Mouse (Mus musculus): ENCODE measurements around the gene Erich6.

The Erich6 gene

GRCm38 (mm10) chr3:58636406-58637295 lies at the start of gene Erich6:
Erich6 (minus strand) TSS chr3:58637207.
- peak in 1 of 2 experiments; percentile 10 for DNase-seq (ENCODE audit: low spot score in 2 of 2)

GRCm38 (mm10) chr3:58686206-58686921 lies 49.4 kb upstream of the Erich6 start:
- DNase-seq (ENCODE audit: low spot score in 2 of 2), result no peak

- no peak for DNase-seq (ENCODE audit: low spot score in 2 of 2)
Observed at GRCm38 (mm10) chr3:58685396-58685795, 48.4 kb upstream of the Erich6 start.

GRCm38 (mm10) chr3:58683346-58683745 lies 46.3 kb upstream of the Erich6 start:
- no peak for DNase-seq (ENCODE audit: low spot score in 2 of 2)

GRCm38 (mm10) chr3:58682336-58682735 lies 45.3 kb upstream of the Erich6 start:
- DNase-seq (ENCODE audit: low spot score in 2 of 2), result no peak

GRCm38 (mm10) chr3:58681831-58682230 lies 44.8 kb upstream of the Erich6 start:
- DNase-seq (ENCODE audit: low spot score in 2 of 2), result no peak

GRCm38 (mm10) chr3:58680943-58681637 lies 44.1 kb upstream of the Erich6 start:
- no peak for DNase-seq (ENCODE audit: low spot score in 2 of 2)

- DNase-seq (ENCODE audit: low spot score in 2 of 2), result no peak
Observed at GRCm38 (mm10) chr3:58679996-58680395, 43.0 kb upstream of the Erich6 start.

GRCm38 (mm10) chr3:58678905-58679304 lies 41.9 kb upstream of the Erich6 start:
- no peak for DNase-seq (ENCODE audit: low spot score in 2 of 2)

- DNase-seq (ENCODE audit: low spot score in 2 of 2), result no peak
Observed at GRCm38 (mm10) chr3:58678384-58678783, 41.4 kb upstream of the Erich6 start.

- DNase-seq (ENCODE audit: low spot score in 2 of 2), result no peak
Observed at GRCm38 (mm10) chr3:58677615-58678014, 40.6 kb upstream of the Erich6 start.

GRCm38 (mm10) chr3:58673295-58673694 lies 36.3 kb upstream of the Erich6 start:
- DNase-seq (ENCODE audit: low spot score in 2 of 2), result no peak

GRCm38 (mm10) chr3:58672481-58673183 lies 35.6 kb upstream of the Erich6 start:
- DNase-seq (ENCODE audit: low spot score in 2 of 2), result no peak

- DNase-seq (ENCODE audit: low spot score in 2 of 2), result no peak
Observed at GRCm38 (mm10) chr3:58671616-58672250, 34.7 kb upstream of the Erich6 start.

- no peak for DNase-seq (ENCODE audit: low spot score in 2 of 2)
Observed at GRCm38 (mm10) chr3:58663970-58664369, 27.0 kb upstream of the Erich6 start.

- no peak for DNase-seq (ENCODE audit: low spot score in 2 of 2)
Observed at GRCm38 (mm10) chr3:58660636-58661035, 23.6 kb upstream of the Erich6 start.

GRCm38 (mm10) chr3:58657356-58657755 lies 20.3 kb upstream of the Erich6 start:
- no peak for DNase-seq (ENCODE audit: low spot score in 2 of 2)

GRCm38 (mm10) chr3:58655362-58656130 lies 18.5 kb upstream of the Erich6 start:
- peak in 1 of 2 experiments; percentile 75 for DNase-seq (ENCODE audit: low spot score in 2 of 2)

- DNase-seq (ENCODE audit: low spot score in 2 of 2), result no peak
Observed at GRCm38 (mm10) chr3:58653907-58654306, 16.9 kb upstream of the Erich6 start.

GRCm38 (mm10) chr3:58650328-58650727 lies 13.3 kb upstream of the Erich6 start:
- no peak for DNase-seq (ENCODE audit: low spot score in 2 of 2)
